Mouse (Mus musculus): Measurements from ENCODE around the gene Hspa1b.
A peak's percentile ranks its signal among the peaks of the same experiment; 100 is the strongest.

The Hspa1b gene

GRCm38 (mm10) chr17:34928841-34929240 lies 30.2 kb downstream of the Hspa1b start:
- no peak for DNase-seq (ENCODE audit: low spot score)

- no peak for DNase-seq (ENCODE audit: low spot score)
Observed at GRCm38 (mm10) chr17:34927306-34928019, 31.6 kb downstream of the Hspa1b start.

- DNase-seq (ENCODE audit: low spot score) = no peak
Observed at GRCm38 (mm10) chr17:34924258-34924657, 34.8 kb downstream of the Hspa1b start.

GRCm38 (mm10) chr17:34922939-34923338 lies 36.1 kb downstream of the Hspa1b start:
- peak; percentile 31 for DNase-seq (ENCODE audit: low spot score)

GRCm38 (mm10) chr17:34917188-34917587 lies 41.9 kb downstream of the Hspa1b start:
- DNase-seq (ENCODE audit: low spot score) = no peak

GRCm38 (mm10) chr17:34916316-34916715 lies 42.7 kb downstream of the Hspa1b start:
- DNase-seq (ENCODE audit: low spot score) = no peak

GRCm38 (mm10) chr17:34915410-34915831 lies 43.6 kb downstream of the Hspa1b start:
- peak; percentile 47 for DNase-seq (ENCODE audit: low spot score)

GRCm38 (mm10) chr17:34913930-34914665 lies 44.9 kb downstream of the Hspa1b start, which contains the start of gene Slc44a4:
TSS of gene Slc44a4 (plus strand) at chr17:34914466.
- no peak for DNase-seq (ENCODE audit: low spot score)

- peak; percentile 83 for DNase-seq (ENCODE audit: low spot score)
Observed at GRCm38 (mm10) chr17:34911945-34912351, 47.1 kb downstream of the Hspa1b start.

- DNase-seq (ENCODE audit: low spot score) = no peak
Observed at GRCm38 (mm10) chr17:34910982-34911381, 48.1 kb downstream of the Hspa1b start.

Measured in retina, embryonic 14.5 days (tissue).